Mouse (Mus musculus): ENCODE data around the gene Dnah6. TPM values are rescaled to one million over a fixed set of nuclear protein-coding genes. Genes with fewer than 3 reads are reported as not detected.
A peak's percentile ranks its signal among the peaks of the same experiment; 100 is the strongest.

Dnah6 gene
- polyA plus RNA-seq, 1 experiment, result 0.70 TPM

DNA sequence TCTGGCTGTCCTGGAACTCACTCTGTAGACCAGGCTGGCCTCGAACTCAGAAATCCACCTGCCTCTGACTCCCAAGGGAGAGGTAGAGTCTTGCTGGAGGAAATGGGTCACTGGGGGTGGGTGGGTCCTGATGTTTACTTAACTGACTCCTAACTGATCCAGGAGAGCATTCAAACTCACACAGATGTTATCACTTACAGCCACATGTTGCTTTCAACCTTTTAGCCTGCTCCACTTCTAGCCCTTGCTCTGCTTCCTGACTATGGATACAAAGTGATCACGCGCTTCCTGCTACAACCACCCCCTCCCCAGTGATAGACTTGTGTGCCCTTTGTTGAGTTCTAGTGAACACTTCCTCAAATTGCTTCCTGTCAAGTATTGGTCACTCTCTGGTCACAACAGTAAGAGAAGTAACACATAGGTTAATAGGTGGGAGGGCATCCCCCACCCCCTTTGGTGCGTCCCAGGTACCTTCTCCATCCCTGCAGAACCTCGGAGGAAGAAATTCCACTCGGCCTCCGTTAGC lies 161.8 kb downstream of the Dnah6 start:
- Histone ChIP-seq H3K27ac (ENCODE audit: control insufficient read depth, insufficient read depth, low read depth, low read length, poor library complexity) (peak overlapping the region; percentile 77), H3K4me3 (replicated peaks; ENCODE audit: control insufficient read depth, low read depth, low read length) (no peak overlapping the region), H3K4me1 (ENCODE audit: control insufficient read depth, insufficient read depth, low read length) (no peaks in the 10 kb centered on the region; the same call in 1 of the 2 replicates)
- 68% methylated on average over 7 of the region's 7 CpGs for WGBS
- TF ChIP-seq CTCF (IDR thresholded peaks at IDR 0.05; ENCODE audit: control insufficient read depth, insufficient read depth, low read length) (no peak), POLR2A (IDR thresholded peaks at IDR 0.05; ENCODE audit: borderline replicate concordance, control insufficient read depth, low read depth, low read length) (no peak)

DNA sequence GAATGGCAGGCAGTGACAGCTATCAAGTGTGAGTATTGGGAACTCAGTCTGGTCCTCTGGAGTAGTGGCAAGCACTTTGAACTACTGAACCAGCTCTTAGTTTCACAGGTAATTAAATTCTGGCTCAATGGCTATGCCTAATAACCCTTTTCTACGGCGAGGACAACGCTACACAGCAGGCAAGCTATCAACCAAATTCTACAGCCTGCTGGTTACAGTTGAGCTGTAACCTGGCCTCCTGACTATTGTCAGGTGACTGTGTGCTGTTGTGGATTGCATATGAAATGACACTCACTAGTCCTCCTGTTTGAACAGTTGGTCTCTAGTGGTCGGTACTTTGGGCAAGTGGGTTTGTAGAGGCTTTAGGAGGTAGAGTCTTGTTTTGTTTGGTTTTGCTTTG lies 162.3 kb downstream of the Dnah6 start:
- no peaks in the 10 kb centered on the region; the same call in 1 of the 2 replicates for H3K4me1 ChIP-seq (ENCODE audit: control insufficient read depth, insufficient read depth, low read length)
- WGBS, result 85% methylated on average over 4 of the region's 4 CpGs
- H3K4me3 ChIP-seq (replicated peaks; ENCODE audit: control insufficient read depth, low read depth, low read length), result no peak overlapping the region
- no peak for TF ChIP-seq POLR2A (IDR thresholded peaks at IDR 0.05; ENCODE audit: borderline replicate concordance, control insufficient read depth, low read depth, low read length)
- no peak for TF ChIP-seq CTCF (IDR thresholded peaks at IDR 0.05; ENCODE audit: control insufficient read depth, insufficient read depth, low read length)
- H3K27ac ChIP-seq (ENCODE audit: control insufficient read depth, insufficient read depth, low read depth, low read length, poor library complexity), result no peak overlapping the region; the same call in 1 of the 2 replicates

GRCm38 (mm10) chr6:73055347-73055746 lies 166.1 kb downstream of the Dnah6 start:
- Histone ChIP-seq H3K4me1 (ENCODE audit: control insufficient read depth, insufficient read depth, low read length) (no peaks in the 10 kb centered on the region; the same call in 1 of the 2 replicates), H3K4me3 (replicated peaks; ENCODE audit: control insufficient read depth, low read depth, low read length) (no peak overlapping the region), H3K27ac (ENCODE audit: control insufficient read depth, insufficient read depth, low read depth, low read length, poor library complexity) (no peak overlapping the region)
- TF ChIP-seq CTCF (IDR thresholded peaks at IDR 0.05; ENCODE audit: control insufficient read depth, insufficient read depth, low read length) (no peak), POLR2A (IDR thresholded peaks at IDR 0.05; ENCODE audit: borderline replicate concordance, control insufficient read depth, low read depth, low read length) (no peak)
- 90% methylated on average over 6 of the region's 6 CpGs for WGBS

- 86% methylated on average over 6 of the region's 6 CpGs for WGBS
- Histone ChIP-seq H3K4me3 (replicated peaks; ENCODE audit: control insufficient read depth, low read depth, low read length) (no peak overlapping the region), H3K4me1 (ENCODE audit: control insufficient read depth, insufficient read depth, low read length) (no peaks in the 10 kb centered on the region; the same call in 1 of the 2 replicates), H3K27ac (ENCODE audit: control insufficient read depth, insufficient read depth, low read depth, low read length, poor library complexity) (no peak overlapping the region)
- TF ChIP-seq CTCF (IDR thresholded peaks at IDR 0.05; ENCODE audit: control insufficient read depth, insufficient read depth, low read length) (no peak), POLR2A (IDR thresholded peaks at IDR 0.05; ENCODE audit: borderline replicate concordance, control insufficient read depth, low read depth, low read length) (no peak)
Observed at GRCm38 (mm10) chr6:73054807-73055206, 166.6 kb downstream of the Dnah6 start.

DNA sequence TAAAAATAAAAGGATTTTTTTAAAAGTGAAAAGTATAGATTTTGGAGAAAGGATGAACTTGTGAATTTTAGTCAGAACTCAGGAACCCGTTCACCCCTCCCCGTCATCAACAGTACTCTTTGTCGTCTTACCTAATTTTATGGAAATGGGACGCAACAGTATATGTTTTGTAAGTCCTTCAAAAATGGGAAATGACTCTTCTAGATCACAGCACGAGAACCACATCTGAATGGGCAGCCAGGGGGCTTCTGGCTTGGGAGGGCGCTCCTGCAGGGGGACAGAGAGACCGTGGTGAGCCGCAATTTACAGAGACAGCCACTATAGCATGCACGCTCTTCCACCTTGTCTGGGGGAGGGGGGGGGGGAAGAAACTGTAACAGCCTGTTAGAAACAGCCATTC lies 167.9 kb downstream of the Dnah6 start:
- Histone ChIP-seq H3K4me3 (replicated peaks; ENCODE audit: control insufficient read depth, low read depth, low read length) (no peak overlapping the region), H3K27ac (ENCODE audit: control insufficient read depth, insufficient read depth, low read depth, low read length, poor library complexity) (no peak overlapping the region), H3K4me1 (ENCODE audit: control insufficient read depth, insufficient read depth, low read length) (no peaks in the 10 kb centered on the region; the same call in 1 of the 2 replicates)
- 62% methylated on average over 9 of the region's 9 CpGs for WGBS
- TF ChIP-seq POLR2A (IDR thresholded peaks at IDR 0.05; ENCODE audit: borderline replicate concordance, control insufficient read depth, low read depth, low read length) (no peak), CTCF (IDR thresholded peaks at IDR 0.05; ENCODE audit: control insufficient read depth, insufficient read depth, low read length) (no peak)

DNA sequence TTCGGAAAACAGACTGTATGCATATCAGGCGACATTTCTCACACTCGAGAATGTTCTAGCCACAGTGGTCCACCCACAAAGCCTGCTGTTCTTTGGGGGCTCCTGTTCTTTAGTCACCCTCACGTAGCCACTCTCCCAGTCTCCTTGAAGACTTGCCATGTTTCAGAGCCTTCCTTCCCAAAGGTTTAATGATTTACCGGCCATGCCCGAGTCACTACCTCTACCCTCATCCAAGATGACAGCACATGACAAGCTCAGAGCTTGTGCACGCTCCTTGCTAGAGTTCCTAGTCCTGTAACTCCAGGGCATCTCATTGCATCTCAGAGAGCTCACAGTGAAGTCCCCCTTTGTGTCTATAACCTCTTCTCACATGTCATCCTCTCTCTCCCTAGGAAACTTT lies 174.2 kb downstream of the Dnah6 start:
- 86% methylated on average over 7 of the region's 7 CpGs for WGBS
- TF ChIP-seq POLR2A (IDR thresholded peaks at IDR 0.05; ENCODE audit: borderline replicate concordance, control insufficient read depth, low read depth, low read length), result no peak
- no peak for TF ChIP-seq CTCF (IDR thresholded peaks at IDR 0.05; ENCODE audit: control insufficient read depth, insufficient read depth, low read length)
- H3K27ac ChIP-seq (ENCODE audit: control insufficient read depth, insufficient read depth, low read depth, low read length, poor library complexity), result no peak overlapping the region

GRCm38 (mm10) chr6:73045944-73046343 lies 175.5 kb downstream of the Dnah6 start:
- TF ChIP-seq POLR2A (IDR thresholded peaks at IDR 0.05; ENCODE audit: borderline replicate concordance, control insufficient read depth, low read depth, low read length), result no peak
- TF ChIP-seq CTCF (IDR thresholded peaks at IDR 0.05; ENCODE audit: control insufficient read depth, insufficient read depth, low read length), result no peak
- H3K27ac ChIP-seq (ENCODE audit: control insufficient read depth, insufficient read depth, low read depth, low read length, poor library complexity), result no peak overlapping the region
- no peaks in the 10 kb centered on the region; the same call in 1 of the 2 replicates for H3K4me1 ChIP-seq (ENCODE audit: control insufficient read depth, insufficient read depth, low read length)
- no peak overlapping the region for H3K4me3 ChIP-seq (replicated peaks; ENCODE audit: control insufficient read depth, low read depth, low read length)
- 79% methylated on average over 3 of the region's 3 CpGs for WGBS

More for the DNA sequence above, 174.2 kb downstream of the Dnah6 start:
- no peak overlapping the region for H3K4me3 ChIP-seq (replicated peaks; ENCODE audit: control insufficient read depth, low read depth, low read length)
- no peaks in the 10 kb centered on the region; the same call in 1 of the 2 replicates for H3K4me1 ChIP-seq (ENCODE audit: control insufficient read depth, insufficient read depth, low read length)

DNA sequence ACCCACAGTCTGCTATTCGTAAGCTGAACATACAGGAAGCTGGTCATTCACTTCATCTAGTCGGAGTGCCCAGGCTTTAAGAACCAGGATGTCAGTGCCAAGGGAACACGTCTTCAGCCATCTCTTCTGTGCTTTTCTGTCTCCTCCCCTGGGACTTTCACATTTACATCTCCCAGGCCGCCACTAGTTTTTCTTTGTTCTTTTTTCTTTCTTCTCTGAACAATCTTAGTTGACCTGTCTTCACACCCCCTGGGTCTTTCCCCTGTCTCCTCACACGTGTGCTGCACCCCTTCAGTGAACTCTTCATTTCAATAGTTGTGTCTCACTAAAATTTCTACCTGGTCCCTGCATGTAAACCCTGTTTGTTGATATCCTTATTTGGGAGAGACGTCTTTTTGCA lies 179.2 kb downstream of the Dnah6 start:
- H3K4me1 ChIP-seq (ENCODE audit: control insufficient read depth, insufficient read depth, low read length), result no peaks in the 10 kb centered on the region; the same call in 1 of the 2 replicates
- WGBS, result 70% methylated on average over 6 of the region's 6 CpGs
- no peak overlapping the region for H3K4me3 ChIP-seq (replicated peaks; ENCODE audit: control insufficient read depth, low read depth, low read length)
- H3K27ac ChIP-seq (ENCODE audit: control insufficient read depth, insufficient read depth, low read depth, low read length, poor library complexity), result no peak overlapping the region
- TF ChIP-seq CTCF (IDR thresholded peaks at IDR 0.05; ENCODE audit: control insufficient read depth, insufficient read depth, low read length), result no peak
- no peak for TF ChIP-seq POLR2A (IDR thresholded peaks at IDR 0.05; ENCODE audit: borderline replicate concordance, control insufficient read depth, low read depth, low read length)

DNA sequence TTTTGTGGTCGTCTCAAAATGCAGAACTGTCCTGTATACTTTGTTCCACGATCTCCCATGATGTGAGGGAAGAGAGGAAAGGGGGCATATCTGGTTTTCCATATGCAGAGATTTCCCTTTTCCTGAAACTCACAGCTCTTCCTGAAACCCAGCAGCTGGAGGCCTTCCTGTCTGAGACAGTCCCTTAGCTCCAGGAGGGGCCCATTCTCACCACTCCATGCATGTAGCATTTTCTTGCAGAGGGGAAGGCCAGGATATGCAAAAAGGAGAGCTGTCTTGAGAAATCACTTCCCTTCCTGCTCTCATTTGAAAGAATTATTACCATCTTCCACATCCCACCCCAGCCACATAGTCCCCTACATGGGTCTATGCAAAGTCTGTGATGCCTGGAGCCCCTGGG lies 183.2 kb downstream of the Dnah6 start:
- no peak for TF ChIP-seq POLR2A (IDR thresholded peaks at IDR 0.05; ENCODE audit: borderline replicate concordance, control insufficient read depth, low read depth, low read length)
- TF ChIP-seq CTCF (IDR thresholded peaks at IDR 0.05; ENCODE audit: control insufficient read depth, insufficient read depth, low read length), result no peak
- Histone ChIP-seq H3K4me3 (replicated peaks; ENCODE audit: control insufficient read depth, low read depth, low read length) (no peak overlapping the region), H3K4me1 (ENCODE audit: control insufficient read depth, insufficient read depth, low read length) (no peaks in the 10 kb centered on the region), H3K27ac (ENCODE audit: control insufficient read depth, insufficient read depth, low read depth, low read length, poor library complexity) (no peak overlapping the region)
- WGBS, result 33% methylated on average over 2 of the region's 2 CpGs
